Mouse (Mus musculus) thymus, postnatal 0 days (tissue): ENCODE measurements around the gene S100a3. TPM values are rescaled to one million over a fixed set of nuclear protein-coding genes. Genes with fewer than 3 reads are reported as not detected.

Experiments
- DNase-seq: peaks from one replicate; pipeline ENCODE4 v3.0.0-alpha.2; 2015; ENCODE audit warnings: low spot score
- polyA plus RNA-seq: library from polyadenylated mRNA; unstranded; fragments of >200 nt; fragmentation: Nextera tagmentation; extraction: Ambion mirVana; gene quantifications from 2 replicates; pipeline ENCODE4 v1.2.1, GENCODE M21; 2015

Gene S100a3
- polyA plus RNA-seq: 9.9 and 11.5 TPM in 2 replicates

GRCm38 (mm10) chr3:90560008-90560628 lies at the start of gene S100a3:
Gene S100a3 (plus strand): TSS chr3:90560578.
- DNase-seq: no peak

- no peak for DNase-seq
Observed at GRCm38 (mm10) chr3:90512276-90512675, 48.1 kb upstream of the S100a3 start.

DNA sequence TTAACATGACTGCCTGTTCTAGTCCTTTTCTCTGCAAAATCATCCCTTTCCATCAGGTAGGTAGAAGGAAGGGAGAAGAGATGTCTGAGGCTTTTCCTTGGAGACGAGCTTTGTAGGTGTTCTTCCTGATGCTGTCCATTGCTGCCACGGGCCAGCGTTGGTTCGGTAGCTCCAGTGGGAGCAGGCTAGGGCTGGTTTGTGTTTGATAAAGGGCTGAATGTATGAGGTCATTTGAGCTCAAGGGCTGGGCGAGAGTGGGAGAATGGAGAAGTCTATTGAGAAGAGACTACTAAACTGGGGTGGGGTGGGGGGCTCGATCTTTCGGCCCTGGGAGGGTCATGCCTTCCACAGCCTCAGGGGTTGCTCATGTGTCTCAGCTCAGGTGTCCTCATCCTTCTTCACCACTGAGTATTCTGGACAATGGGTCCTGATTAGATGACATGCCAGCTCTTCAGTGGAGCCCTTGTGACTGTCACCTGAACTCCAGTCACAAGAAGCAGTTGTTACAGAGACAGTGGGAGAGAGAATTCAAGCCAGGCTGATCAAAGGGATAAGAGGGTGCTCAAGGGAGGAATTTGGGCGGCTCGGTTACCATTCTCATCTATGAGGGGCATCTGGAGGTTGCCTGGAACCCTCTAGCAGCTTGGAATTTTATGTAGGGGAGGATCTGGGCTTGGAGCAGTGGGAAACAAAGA lies 47.3 kb upstream of the S100a3 start:
- no peak for DNase-seq

DNA sequence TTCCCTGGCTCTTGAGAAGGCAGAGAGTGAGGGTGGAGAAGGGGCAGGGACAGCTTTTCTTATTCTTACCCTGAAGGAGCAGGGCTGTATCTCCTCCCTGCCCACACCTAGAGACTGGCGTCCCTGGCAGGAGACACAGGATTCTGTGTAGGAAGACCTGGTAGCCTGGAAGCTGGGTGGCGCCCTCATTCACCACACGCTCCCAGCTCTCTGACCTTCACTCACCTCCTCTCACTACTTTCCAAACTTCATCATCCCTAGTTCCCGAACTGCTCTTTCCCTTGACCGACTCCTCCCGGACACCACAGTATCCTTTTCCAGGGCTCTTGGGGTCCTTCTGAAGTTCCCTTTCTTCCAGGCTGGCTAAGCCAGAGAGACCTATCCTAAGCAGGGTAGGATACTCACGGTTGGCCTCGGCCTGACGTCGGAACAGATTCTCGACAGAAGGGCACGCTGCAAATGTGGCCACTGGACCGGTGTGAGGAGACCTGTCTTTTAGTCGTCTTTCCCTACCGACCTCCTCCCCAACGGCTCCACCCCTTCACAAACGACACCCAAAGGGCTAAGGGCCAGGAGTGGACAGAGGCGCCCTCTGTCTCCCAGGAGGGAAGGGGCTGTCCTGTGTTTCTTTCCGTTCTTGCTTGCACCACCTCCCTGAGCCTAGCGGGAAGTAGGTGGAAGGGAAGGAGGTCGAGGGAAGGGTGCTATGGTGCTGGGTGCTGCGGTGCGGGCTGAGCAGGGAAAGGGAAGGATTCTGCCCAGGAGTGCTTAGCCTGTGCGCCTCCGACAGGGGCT lies 46.4 kb upstream of the S100a3 start, which contains the start of the genes S100a1 and S100a13:
Gene S100a1, minus strand, starts transcription at position 597 of the 795 bp plus-strand sequence.
Gene S100a13, plus strand, starts transcription at position 640 of the 795 bp plus-strand sequence.
- DNase-seq: no peak

DNA sequence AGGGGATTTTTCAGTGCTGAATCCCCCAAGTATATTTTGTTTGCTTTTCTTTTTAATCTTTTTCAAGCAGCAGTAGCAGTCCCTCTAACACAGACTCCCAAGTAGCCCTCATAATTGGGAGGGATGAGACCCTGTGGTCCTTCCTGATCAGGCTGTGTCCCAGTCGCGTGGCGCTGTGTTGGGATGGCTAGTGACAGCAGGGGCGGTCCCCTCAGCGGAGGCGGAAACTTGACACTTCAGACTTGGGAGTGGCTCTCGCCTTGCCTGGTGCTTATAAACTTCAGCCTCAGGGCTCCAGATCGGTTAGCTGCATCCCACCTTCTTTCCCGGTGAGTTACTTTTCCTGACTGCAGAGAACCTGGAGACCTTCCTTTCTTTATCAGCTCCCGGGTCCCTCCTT lies 45.7 kb upstream of the S100a3 start:
- DNase-seq: peak; percentile 48

GRCm38 (mm10) chr3:90515242-90515641 lies 45.1 kb upstream of the S100a3 start:
- DNase-seq: no peak

GRCm38 (mm10) chr3:90515789-90516188 lies 44.6 kb upstream of the S100a3 start:
- DNase-seq: no peak

- no peak for DNase-seq
Observed at GRCm38 (mm10) chr3:90517711-90518110, 42.7 kb upstream of the S100a3 start.

DNA sequence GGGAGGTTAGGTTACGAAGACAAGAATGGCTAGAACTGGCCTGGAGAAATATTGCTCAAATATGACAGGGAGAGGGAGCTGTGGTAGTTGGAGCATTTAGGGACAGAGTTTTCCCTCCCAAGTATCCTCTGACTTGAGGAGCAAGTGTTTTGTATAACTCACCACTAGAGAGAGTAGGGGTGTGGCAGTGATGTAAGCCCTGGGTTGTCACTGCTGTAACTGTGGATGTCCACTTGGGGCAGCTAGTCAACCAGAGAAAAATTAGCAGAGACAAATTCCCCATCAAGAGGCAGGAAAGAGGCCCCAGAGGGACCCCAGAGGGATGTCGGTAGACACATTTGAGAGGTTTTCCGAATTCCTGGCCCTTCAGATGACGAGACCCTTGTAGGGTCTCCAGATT lies 35.0 kb upstream of the S100a3 start:
- peak; percentile 34 for DNase-seq

GRCm38 (mm10) chr3:90526076-90526475 lies 34.3 kb upstream of the S100a3 start:
- DNase-seq: no peak

DNA sequence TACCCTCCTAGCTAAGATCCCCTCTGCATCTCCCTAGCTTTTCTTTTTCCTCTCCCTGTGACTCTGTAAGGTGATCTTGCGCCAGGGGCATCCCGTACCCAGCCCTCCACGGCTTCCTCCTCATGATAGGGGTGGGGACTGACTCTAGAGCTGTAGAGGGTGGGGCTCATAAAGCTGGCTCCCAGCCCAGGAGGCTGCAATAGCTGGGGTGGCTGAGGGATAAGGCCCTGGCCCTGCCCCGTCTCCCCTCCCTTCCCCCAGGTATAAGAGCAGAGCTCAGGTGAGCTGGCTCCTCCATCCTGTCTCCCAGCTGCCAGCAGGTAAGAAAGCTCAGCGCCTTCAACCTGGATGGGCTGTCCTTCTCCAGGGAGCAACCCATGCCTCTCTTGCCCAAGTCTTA lies 33.8 kb upstream of the S100a3 start, which contains the start of gene S100a14:
Gene S100a14, plus strand, starts transcription at position 277 of the 400 bp plus-strand sequence.
- no peak for DNase-seq

DNA sequence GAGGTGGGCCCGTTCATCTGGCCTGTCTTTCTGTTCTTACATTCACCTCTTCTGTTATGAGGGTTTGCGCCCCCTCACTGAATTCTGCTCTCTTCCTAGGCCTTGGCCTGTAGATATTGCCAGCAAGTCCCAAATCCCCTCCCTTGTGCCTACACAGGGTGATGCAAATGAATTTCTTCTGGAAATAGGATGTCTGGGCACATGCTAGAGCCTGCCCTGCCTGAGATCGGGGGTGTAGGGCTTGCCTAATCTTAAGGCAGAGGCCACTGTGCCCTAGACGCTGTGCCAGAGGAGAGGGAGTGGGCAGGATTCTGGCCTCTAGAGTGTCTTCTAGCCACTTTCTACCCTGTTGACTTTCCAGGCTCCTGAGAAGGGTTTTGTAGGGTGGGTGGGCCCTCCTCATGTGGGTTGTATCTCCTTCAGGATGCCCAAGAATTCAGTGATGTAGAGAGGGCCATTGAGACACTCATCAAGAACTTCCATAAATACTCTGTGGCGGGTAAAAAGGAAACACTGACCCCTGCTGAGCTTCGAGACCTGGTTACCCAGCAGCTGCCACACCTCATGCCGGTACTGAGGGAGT lies 33.0 kb upstream of the S100a3 start:
- no peak for DNase-seq

- DNase-seq: no peak
Observed at GRCm38 (mm10) chr3:90531713-90532112, 28.7 kb upstream of the S100a3 start.

DNA sequence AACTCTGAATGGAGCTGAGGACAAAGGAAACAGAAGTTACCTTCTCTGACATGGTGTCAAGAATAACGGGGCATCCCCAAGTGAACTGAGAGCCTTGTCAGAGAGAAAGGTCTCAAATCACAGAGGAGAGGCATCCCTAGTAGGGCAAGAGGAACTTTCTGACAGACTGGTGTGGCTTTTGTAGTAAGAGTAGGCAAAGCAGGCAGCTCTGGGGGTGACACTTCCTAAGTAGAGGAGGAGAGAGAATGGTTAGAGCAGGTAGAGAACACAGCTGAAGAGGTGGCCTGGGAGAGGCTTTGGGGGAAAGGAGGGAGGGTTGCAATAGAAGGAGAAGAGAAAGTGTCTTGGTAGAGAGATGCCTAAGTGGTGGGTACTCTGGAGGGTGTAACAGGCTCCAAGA lies 24.9 kb upstream of the S100a3 start:
- DNase-seq: no peak

GRCm38 (mm10) chr3:90537141-90537904 lies 23.1 kb upstream of the S100a3 start, which contains the start of gene S100a16:
Gene S100a16 (plus strand): TSS chr3:90537254.
- DNase-seq: no peak

GRCm38 (mm10) chr3:90537905-90538296 lies 22.5 kb upstream of the S100a3 start:
- no peak for DNase-seq

- no peak for DNase-seq
Observed at GRCm38 (mm10) chr3:90540904-90541303, 19.5 kb upstream of the S100a3 start.

- no peak for DNase-seq
Observed at GRCm38 (mm10) chr3:90549676-90550420, 10.5 kb upstream of the S100a3 start.

GRCm38 (mm10) chr3:90550421-90550790 lies 10.0 kb upstream of the S100a3 start:
- no peak for DNase-seq

DNA sequence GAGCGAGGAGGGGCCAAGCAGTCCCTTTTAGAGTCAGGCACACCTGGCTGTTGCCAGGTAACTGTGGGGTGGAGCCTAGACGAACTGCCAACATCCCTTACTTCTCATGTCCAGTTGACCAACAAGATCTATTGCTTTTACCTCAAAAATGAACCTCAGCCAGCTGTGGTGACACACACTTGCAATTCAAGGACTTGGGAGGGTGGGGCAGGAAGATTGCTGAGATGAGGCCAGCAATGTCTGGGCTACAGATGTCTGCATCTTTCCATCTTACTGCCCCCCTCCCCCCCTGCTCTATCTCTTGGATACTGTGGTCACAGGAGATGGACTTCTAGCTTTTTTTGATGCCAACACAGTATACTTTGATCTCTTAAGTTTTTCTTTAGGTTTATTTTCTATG lies 8.1 kb upstream of the S100a3 start:
- DNase-seq: no peak
